9 mouse cellular contexts compared by ENCODE assay signal in the genomic region with DNA sequence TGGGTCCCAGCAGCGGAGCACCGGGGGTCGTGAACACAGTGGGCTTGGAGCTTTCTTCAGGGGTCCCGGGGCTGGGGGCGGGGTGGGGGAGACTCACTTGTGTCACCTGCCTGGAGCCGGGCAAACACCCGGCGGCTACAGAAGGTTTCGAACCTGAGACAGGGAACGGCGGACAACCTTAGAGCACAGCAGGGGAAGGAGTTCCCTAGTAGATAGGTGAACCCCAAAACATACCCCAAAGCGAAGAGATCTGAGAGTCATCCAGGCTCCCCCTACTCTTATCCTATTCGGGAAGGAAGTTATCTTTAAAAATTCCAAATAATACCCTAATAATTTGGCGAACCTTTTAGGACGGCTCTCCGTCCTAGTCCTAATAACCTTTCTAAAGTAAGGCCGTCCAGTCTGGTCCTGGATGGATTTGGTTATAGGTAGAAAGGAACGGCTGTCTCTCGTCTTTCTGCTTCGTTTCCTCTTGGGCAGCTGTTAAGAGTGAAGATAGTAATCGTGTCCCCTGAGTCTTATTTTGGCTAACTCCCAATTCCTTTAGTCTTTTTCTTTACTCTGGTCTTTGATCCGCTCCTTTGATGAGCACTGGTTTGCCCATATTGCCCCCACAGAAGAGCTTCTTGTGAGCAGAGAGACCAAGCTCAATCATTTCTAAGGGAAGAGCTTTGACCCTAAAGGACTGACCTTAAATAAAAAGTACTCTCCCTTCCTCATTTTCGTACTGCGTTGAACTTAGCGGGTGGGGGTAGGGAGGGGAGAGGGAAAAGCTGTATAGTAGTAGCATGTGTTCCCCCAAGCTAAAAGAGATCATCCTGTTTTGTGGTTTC. TPM values are rescaled to one million over a fixed set of nuclear protein-coding genes. Genes with fewer than 3 reads are reported as not detected.
DNase-seq lines count a peak whose midpoint lies in the region; ATAC-seq and TF ChIP-seq lines count a peak whose summit lies in the region.
"Had no signal": no experiment of that assay in that cellular context is flagged by ENCODE, and none has a peak within 500 bp of the region (broad histone marks: within the 10 kb centered on the region; RNA-seq: fewer than 3 reads in every experiment).

No protein-coding gene starts in this region.

- 1% methylated on average over 25 of the region's 25 CpGs for WGBS in embryonic facial prominence, embryonic 13.5 days
- 1% methylated on average over 25 of the region's 25 CpGs for WGBS in hindbrain, postnatal 0 days
- 3% methylated on average over 25 of the region's 25 CpGs for WGBS in midbrain, embryonic 12.5 days

- no peaks in the 10 kb centered on the region for H3K9me3 ChIP-seq in embryonic facial prominence, embryonic 13.5 days
- H3K9me3 ChIP-seq in hindbrain, postnatal 0 days (ENCODE audit: low read length), result no peaks in the 10 kb centered on the region
- H3K9me3 ChIP-seq in midbrain, embryonic 12.5 days, result no peaks in the 10 kb centered on the region

- H3K27ac ChIP-seq in embryonic facial prominence, embryonic 13.5 days, result peak overlapping the region; percentile 93
- peak overlapping the region; percentile 95 for H3K27ac ChIP-seq in hindbrain, postnatal 0 days
- peak overlapping the region; percentile 89 for H3K27ac ChIP-seq in midbrain, embryonic 12.5 days (replicated peaks)

- TF ChIP-seq CTCF in hindbrain, postnatal 0 days (IDR thresholded peaks at IDR 0.05; ENCODE audit: low read depth), result no peak

- H3K36me3 ChIP-seq in embryonic facial prominence, embryonic 13.5 days, result no peaks in the 10 kb centered on the region
- H3K36me3 ChIP-seq in hindbrain, postnatal 0 days (ENCODE audit: insufficient read depth, low read length), result no peaks in the 10 kb centered on the region
- H3K36me3 ChIP-seq in midbrain, embryonic 12.5 days, result no peaks in the 10 kb centered on the region

- H3K9ac ChIP-seq in embryonic facial prominence, embryonic 13.5 days, result peak overlapping the region; percentile 98
- peak overlapping the region; percentile 98 for H3K9ac ChIP-seq in hindbrain, postnatal 0 days (replicated peaks; ENCODE audit: low read length)
- peak overlapping the region; percentile 98 for H3K9ac ChIP-seq in midbrain, embryonic 12.5 days (replicated peaks)

- intact Hi-C loops in left cerebral cortex, postnatal 25 days (cut with DNase I), result no loop called here

- peak; percentile 62; the same call in 1 of the 2 replicates for ATAC-seq in embryonic facial prominence, embryonic 13.5 days (ENCODE audit: insufficient number of reproducible peaks, insufficient read depth, low FRiP score, low TSS enrichment, low read depth)
- ATAC-seq in hindbrain, postnatal 0 days, result no peak; the same call in 1 of the 2 replicates
- ATAC-seq in midbrain, embryonic 12.5 days (ENCODE audit: low FRiP score, low read depth), result peak; percentile 32

- no peaks in the 10 kb centered on the region for H3K27me3 ChIP-seq in embryonic facial prominence, embryonic 13.5 days
- H3K27me3 ChIP-seq in hindbrain, postnatal 0 days (ENCODE audit: insufficient read depth, low read length), result no peaks in the 10 kb centered on the region
- 0 out of 2 replicates have a peak, but pooled peaks cover 9% of the 10 kb centered on the region for H3K27me3 ChIP-seq in midbrain, embryonic 12.5 days
- H3K27me3 ChIP-seq: Patski had no signal

- DNase-seq in cerebellum, postnatal 10 days, result peak; percentile 32 to 50
- no peak for DNase-seq in cerebellum, adult 9-10 months
- DNase-seq in B cell, adult 2 months, result peak; percentile 18 to 19
- DNase-seq in hindbrain, postnatal 0 days (ENCODE audit: low spot score), result peak; percentile 53
- DNase-seq in left cerebral cortex, adult 9 months (ENCODE audit: low spot score in 2 of 2), result no peak
- no peak for DNase-seq in left cerebral cortex, postnatal 25 days (ENCODE audit: low spot score in 2 of 2)

- peak overlapping the region; percentile 61 for H3K4me2 ChIP-seq in embryonic facial prominence, embryonic 13.5 days
- peak overlapping the region; percentile 68 for H3K4me2 ChIP-seq in hindbrain, postnatal 0 days (ENCODE audit: low read depth, low read length)
- H3K4me2 ChIP-seq in midbrain, embryonic 12.5 days (replicated peaks), result peak overlapping the region; percentile 63

- peak overlapping the region; percentile 97 for H3K4me3 ChIP-seq in embryonic facial prominence, embryonic 13.5 days
- H3K4me3 ChIP-seq in hindbrain, postnatal 0 days (ENCODE audit: low read length), result peak overlapping the region; percentile 99
- peak overlapping the region; percentile 93 for H3K4me3 ChIP-seq in midbrain, embryonic 12.5 days

- H3K4me1 ChIP-seq in embryonic facial prominence, embryonic 13.5 days, result peaks cover 13% of the 10 kb centered on the region
- H3K4me1 ChIP-seq in hindbrain, postnatal 0 days (ENCODE audit: insufficient read depth, low read length), result no peaks in the 10 kb centered on the region; the same call in 1 of the 2 replicates
- H3K4me1 ChIP-seq in midbrain, embryonic 12.5 days, result peaks cover 16% of the 10 kb centered on the region

RNA-seq across cellular contexts. Expression of gene Scmh1, which starts 0.9 kb away (rescaled TPM):
- polyA plus RNA-seq in embryonic facial prominence, embryonic 13.5 days (2015; fragmentation: Nextera tagmentation; extraction: Ambion mirVana), result 48.7 and 54.5 TPM in 2 replicates
- 36.2 and 65.0 TPM in 2 replicates for total RNA-seq in hindbrain, postnatal 0 days (2014; rRNA removed)
- polyA plus RNA-seq in hindbrain, postnatal 0 days (2015; fragmentation: Nextera tagmentation; extraction: Ambion mirVana), result 51.4 and 52.5 TPM in 2 replicates
- polyA plus RNA-seq in midbrain, embryonic 12.5 days (2016; fragmentation: Nextera tagmentation; extraction: Ambion mirVana), result 64.4 TPM in 2 replicates
- 100 to 1,000 TPM; 102 to 113 TPM for total RNA-seq in left cerebral cortex, postnatal 25 days (2021)

Comparison
In these comparisons a context has a peak if more than half of its experiments do, and no peak if none do; other contexts are left out.
1. DNase-seq: peak in cerebellum, postnatal 10 days (2 of 2), B cell, adult 2 months (2 of 2) and hindbrain, postnatal 0 days (single experiment); none in cerebellum, adult 9-10 months (single experiment), left cerebral cortex, adult 9 months (0 of 2) and left cerebral cortex, postnatal 25 days (0 of 2).
2. Peak in every context shown above with its lines, with median percentiles within 50 percentile points of each other: H3K27ac ChIP-seq, H3K4me2 ChIP-seq, H3K4me3 ChIP-seq and H3K9ac ChIP-seq.